ENCODE assay signal across 9 mouse cellular contexts in the genomic region with DNA sequence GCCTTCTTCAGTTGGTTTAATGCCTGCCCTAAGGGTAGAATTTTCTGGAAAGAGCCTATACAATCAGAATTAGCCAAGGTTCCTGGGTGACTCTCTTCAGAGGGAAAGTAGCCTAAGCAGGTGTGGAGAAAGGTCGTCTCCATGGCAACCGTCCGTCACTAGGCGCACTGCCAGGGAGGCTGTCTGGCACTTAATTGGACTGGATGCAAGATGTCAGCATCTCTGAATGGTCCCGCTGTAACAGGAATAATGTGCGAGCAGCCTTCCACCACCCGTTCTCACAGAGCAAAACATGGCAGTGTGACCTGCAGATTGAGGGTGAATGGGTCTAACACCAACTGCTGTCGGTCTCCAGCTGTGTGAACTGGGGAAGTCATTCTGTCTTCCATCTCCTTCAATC.
DNase-seq lines count a peak whose midpoint lies in the region; ATAC-seq and TF ChIP-seq lines count a peak whose summit lies in the region.
"Had no signal": no experiment of that assay in that cellular context is flagged by ENCODE, and none has a peak within 500 bp of the region (broad histone marks: within the 10 kb centered on the region; RNA-seq: fewer than 3 reads in every experiment).

No protein-coding gene starts in this region.

- WGBS in forebrain, embryonic 12.5 days: 28% methylated on average over 8 of the region's 8 CpGs
- WGBS in limb, embryonic 12.5 days: 33% methylated on average over 8 of the region's 8 CpGs
- 56% methylated on average over 8 of the region's 8 CpGs for WGBS in lung, postnatal 0 days

- ATAC-seq in cerebellum, adult (ENCODE audit: insufficient number of reproducible peaks, low FRiP score, low TSS enrichment): no peak
- peak; percentile 92 for ATAC-seq in forebrain, embryonic 12.5 days (ENCODE audit: low FRiP score)
- 0 out of 2 replicates have a peak, but pooled peaks have one; percentile 42 for ATAC-seq in limb, embryonic 12.5 days (ENCODE audit: insufficient number of reproducible peaks, insufficient read depth, low FRiP score, low TSS enrichment, low read depth)
- no peak for ATAC-seq in lung, postnatal 0 days
- ATAC-seq in frontal cortex, adult (ENCODE audit: low TSS enrichment): no peak

- no peak overlapping the region for H3K4me2 ChIP-seq in forebrain, embryonic 12.5 days
- H3K4me2 ChIP-seq in limb, embryonic 12.5 days: no peak overlapping the region
- no peak overlapping the region for H3K4me2 ChIP-seq in lung, postnatal 0 days (replicated peaks; ENCODE audit: low read depth, low read length)

- H3K9me3 ChIP-seq in forebrain, embryonic 12.5 days: no peaks in the 10 kb centered on the region
- no peaks in the 10 kb centered on the region for H3K9me3 ChIP-seq in limb, embryonic 12.5 days
- H3K9me3 ChIP-seq in lung, postnatal 0 days (ENCODE audit: low read length): no peaks in the 10 kb centered on the region

- no peaks in the 10 kb centered on the region for H3K27me3 ChIP-seq in forebrain, embryonic 12.5 days
- peaks cover 30% of the 10 kb centered on the region for H3K27me3 ChIP-seq in limb, embryonic 12.5 days
- H3K27me3 ChIP-seq in lung, postnatal 0 days (replicated peaks; ENCODE audit: insufficient read depth, low read length): no peaks in the 10 kb centered on the region

- peak overlapping the region; percentile 44 for H3K27ac ChIP-seq in forebrain, embryonic 12.5 days
- H3K27ac ChIP-seq in limb, embryonic 12.5 days: no peak overlapping the region
- H3K27ac ChIP-seq in lung, postnatal 0 days (ENCODE audit: low read length): no peak overlapping the region

- no peak for TF ChIP-seq CTCF in lung, postnatal 0 days (IDR thresholded peaks at IDR 0.05)

- no peak overlapping the region for H3K9ac ChIP-seq in forebrain, embryonic 12.5 days
- no peak overlapping the region for H3K9ac ChIP-seq in limb, embryonic 12.5 days (replicated peaks)
- no peak overlapping the region for H3K9ac ChIP-seq in lung, postnatal 0 days (replicated peaks; ENCODE audit: low read depth)

- no peak overlapping the region for H3K4me3 ChIP-seq in forebrain, embryonic 12.5 days (replicated peaks)
- H3K4me3 ChIP-seq in limb, embryonic 12.5 days (replicated peaks): no peak overlapping the region
- no peak overlapping the region for H3K4me3 ChIP-seq in lung, postnatal 0 days (ENCODE audit: low read depth, low read length)

- TF ChIP-seq EP300 in lung, postnatal 0 days (IDR thresholded peaks at IDR 0.05): no peak

- H3K4me1 ChIP-seq in forebrain, embryonic 12.5 days: peaks cover 18% of the 10 kb centered on the region
- H3K4me1 ChIP-seq in limb, embryonic 12.5 days (replicated peaks): peaks cover 29% of the 10 kb centered on the region
- H3K4me1 ChIP-seq in lung, postnatal 0 days (ENCODE audit: insufficient read depth, low read depth, low read length): no peaks in the 10 kb centered on the region

- peak; percentile 65 for DNase-seq in cerebellum, adult 11 months
- peak; percentile 38 for DNase-seq in adrenal gland, postnatal 25 days
- no peak for DNase-seq in lung, adult 18-20 months
- no peak for DNase-seq in lung, postnatal 0 days (ENCODE audit: low spot score)
- DNase-seq: lung, postnatal 36 days had no signal

- H3K36me3 ChIP-seq in forebrain, embryonic 12.5 days (replicated peaks): no peaks in the 10 kb centered on the region
- no peaks in the 10 kb centered on the region for H3K36me3 ChIP-seq in limb, embryonic 12.5 days
- no peaks in the 10 kb centered on the region for H3K36me3 ChIP-seq in lung, postnatal 0 days (ENCODE audit: insufficient read depth, low read length)

Comparison
In these comparisons a context has a peak if more than half of its experiments do, and no peak if none do; other contexts are left out.
1. DNase-seq: peak in cerebellum, adult 11 months (single experiment) and adrenal gland, postnatal 25 days (single experiment); none in lung, adult 18-20 months (0 of 2) and lung, postnatal 0 days (single experiment).
2. ATAC-seq: peak in forebrain, embryonic 12.5 days (single experiment) and limb, embryonic 12.5 days (single experiment); none in cerebellum, adult (single experiment), lung, postnatal 0 days (single experiment) and frontal cortex, adult (single experiment).